Mouse (Mus musculus) left cerebral cortex, postnatal 36 days (tissue): Measurements from ENCODE around the gene Gm49336. TPM values are rescaled to one million over a fixed set of nuclear protein-coding genes. Genes with fewer than 3 reads are reported as not detected.

Source experiments
- DNase-seq, 2 experiments: peaks; one replicate each; pipeline ENCODE4 v3.0.0; 2021 to 2022; ENCODE audit warnings: low spot score in 2 of 2, mixed read lengths in 1 of 2
- intact Hi-C: fragments of 180-260 bp; cut with DNase I; formaldehyde crosslinking; loops from one replicate; pipeline ENCODE4 v1.15.1; 2025
- microRNA-seq: library from miRNA; unstranded; fragments of <30 nt; microRNA quantifications from one replicate; pipeline ENCODE4 v1.2.0, GENCODE M21; 2022
- total RNA-seq, 2 experiments: library from RNA; stranded (reverse); gene quantifications; 2 replicates each; pipeline ENCODE4 v1.2.3; 2021

Gene Gm49336
- total RNA-seq, 2 experiments from 2014 or later: 71.5 to 77.8 TPM

GRCm38 (mm10) chr14:60176891-60177613 is 74.3 kb downstream of the Gm49336 start:
- DNase-seq: peak; percentile 68 to 82
- intact Hi-C loops: loop anchor here (5.0 kb wide), 2 partner anchors 80 to 150 kb away; no protein-coding TSS in a partner anchor

GRCm38 (mm10) chr14:60176469-60176890 is 74.8 kb downstream of the Gm49336 start:
- DNase-seq: no peak
- intact Hi-C loops: loop anchor here (5.0 kb wide), 2 partner anchors 79 to 149 kb away; no protein-coding TSS in a partner anchor

DNA sequence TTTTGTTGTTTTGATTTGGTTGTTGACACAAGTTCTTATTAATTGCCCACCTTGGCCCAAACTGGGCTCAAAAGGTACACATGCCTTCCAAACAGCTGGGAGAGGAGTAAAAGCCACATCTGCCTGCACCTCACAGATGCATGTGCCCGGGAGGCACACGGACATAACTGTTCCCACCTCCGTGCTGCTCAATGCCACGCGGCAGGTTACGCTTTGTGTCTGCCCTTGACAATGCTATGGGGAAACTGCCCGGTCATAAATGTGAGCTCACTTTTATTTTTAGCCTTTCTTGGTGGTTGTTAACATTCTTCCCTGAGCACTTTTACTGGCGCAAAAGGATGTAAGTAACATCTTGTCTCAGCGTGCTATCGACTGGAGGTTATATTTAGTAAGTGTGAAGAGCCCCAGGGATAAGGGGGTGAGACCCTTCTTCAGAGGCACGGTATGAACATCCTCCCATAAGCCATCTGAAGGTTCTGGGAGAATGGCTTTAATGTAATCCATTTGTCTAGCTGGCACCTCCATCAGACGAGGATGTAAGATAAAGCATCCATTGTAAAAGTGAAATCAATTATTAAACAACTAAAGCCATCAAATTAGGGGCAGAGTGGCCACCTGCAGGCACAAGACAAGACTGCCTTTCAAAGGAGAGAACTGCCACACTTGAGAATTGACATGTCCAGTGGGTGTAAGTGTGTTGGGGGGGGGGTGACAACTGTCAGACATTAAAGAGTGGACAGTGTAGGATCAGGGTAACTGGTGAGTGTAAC is 78.8 kb downstream of the Gm49336 start:
- no peak for DNase-seq
- intact Hi-C loops: no loop called here

- DNase-seq: no peak
- intact Hi-C loops: no loop called here
Observed at GRCm38 (mm10) chr14:60170845-60171610, 80.3 kb downstream of the Gm49336 start.

DNA sequence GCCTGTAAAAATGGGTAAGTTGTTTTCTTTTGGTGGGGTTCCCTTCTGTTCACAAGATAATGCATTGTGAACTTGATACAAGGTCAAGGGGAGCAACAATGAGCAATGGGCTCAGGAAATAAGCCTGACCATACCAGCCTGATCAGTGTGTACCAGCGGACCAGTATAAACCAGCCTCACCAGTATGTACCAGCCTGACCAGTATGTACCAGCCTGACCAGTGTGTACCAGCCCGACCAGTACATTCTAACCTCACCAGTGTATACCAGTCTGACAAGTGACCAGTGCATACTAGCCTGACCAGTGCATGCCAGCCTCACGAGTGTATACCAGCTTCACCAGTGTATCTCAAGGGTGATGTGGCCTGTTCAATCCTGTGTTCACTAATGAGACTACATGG is 87.9 kb downstream of the Gm49336 start:
- no peak for DNase-seq
- intact Hi-C loops: no loop called here

Small RNAs within 50 kb of the gene (microRNA-seq; reads per million reads assigned to microRNA genes)
- gene Mir719: not detected

Other genes with a start within 250 kb of the Gm49336 start
- 10 to 100 TPM; 63.5 to 77.6 TPM for gene Atp8a2, start 54.3 kb downstream of the Gm49336 start, total RNA-seq
- gene Nupl1, start 76 bp downstream of the Gm49336 start, total RNA-seq: under 1 TPM in 1 of 2 experiments, not detected in 1; 0.18 TPM
- 100 to 1,000 TPM; 110 to 112 TPM for gene Mtmr6, start 13.7 kb upstream of the Gm49336 start, total RNA-seq
- gene Amer2, start 121.8 kb upstream of the Gm49336 start, total RNA-seq: 10 to 100 TPM; 36.7 to 42.5 TPM